Mouse (Mus musculus) liver, embryonic 14.5 days (tissue): ENCODE results near the gene Ppp1r14a. TPM values are rescaled to one million over a fixed set of nuclear protein-coding genes. Genes with fewer than 3 reads are reported as not detected.

Experiments
- ATAC-seq: fragments of 200-750 bp; cut with Nextera tagmentation; 2 replicates; pipeline ENCODE4 v1.8.0; 2017; ENCODE audit warnings: moderate number of reproducible peaks, mild to moderate bottlenecking, moderate library complexity; ENCODE audit not compliant: insufficient read depth
- DNase-seq, 3 experiments: peaks; one replicate each; pipeline ENCODE4 v3.0.0-alpha.2; 2012 to 2013; ENCODE audit warnings: low read depth in 3 of 3, low spot score in 3 of 3
- H3K27ac ChIP-seq: fragments of 300-500 bp; sonication (generic); 2 replicates; pipeline ENCODE4 v1.5.1; 2014; ENCODE audit warnings: moderate library complexity, mild to moderate bottlenecking, control low read depth, inconsistent platforms
- H3K27me3 ChIP-seq: fragments of 300-500 bp; sonication (generic); 2 replicates; pipeline ENCODE4 v1.6.1; 2014; ENCODE audit warnings: mild to moderate bottlenecking, low read length, moderate library complexity; ENCODE audit not compliant: control insufficient read depth, insufficient read depth
- H3K36me3 ChIP-seq: fragments of 300-500 bp; sonication (generic); replicated peaks from 2 replicates; pipeline ENCODE4 v1.6.1; 2014; ENCODE audit warnings: low read depth; ENCODE audit not compliant: control insufficient read depth, insufficient read depth
- H3K4me1 ChIP-seq, 2 experiments: fragments of 200-500 bp in 1 of 2; fragments of 300-500 bp in 1 of 2; sonication (generic) in 1 of 2; replicated peaks; 2 replicates each; pipeline ENCODE4 v1.6.1; 2012 to 2014; ENCODE audit warnings: antibody characterized with exemption in 1 of 2, inconsistent platforms in 1 of 2, low read length in 1 of 2; ENCODE audit not compliant: control insufficient read depth in 2 of 2, insufficient read depth in 2 of 2
- H3K4me2 ChIP-seq: fragments of 300-500 bp; sonication (generic); 2 replicates; pipeline ENCODE4 v1.6.1; 2014; ENCODE audit warnings: low read depth, mild to moderate bottlenecking, control low read depth, moderate library complexity
- H3K4me3 ChIP-seq, 2 experiments: fragments of 200-500 bp in 1 of 2; fragments of 300-500 bp in 1 of 2; sonication (generic) in 1 of 2; 2 replicates each; pipeline ENCODE4 v1.5.1; 2012 to 2014; ENCODE audit warnings: low read depth in 2 of 2, low read length in 2 of 2, mild to moderate bottlenecking in 2 of 2, control low read depth in 1 of 2, inconsistent platforms in 1 of 2, moderate library complexity in 1 of 2; ENCODE audit not compliant: insufficient read depth in 1 of 2
- H3K9ac ChIP-seq: fragments of 300-500 bp; sonication (generic); replicated peaks from 2 replicates; pipeline ENCODE4 v1.6.1; 2014; ENCODE audit warnings: mild to moderate bottlenecking, control low read depth, moderate library complexity
- H3K9me3 ChIP-seq: fragments of 300-500 bp; sonication (generic); 2 replicates; pipeline ENCODE4 v1.6.1; 2016; ENCODE audit warnings: low read length, mixed read lengths; ENCODE audit not compliant: control insufficient read depth
- CTCF ChIP-seq: IDR thresholded peaks from 2 replicates; pipeline ENCODE4 v1.5.1; 2016; ENCODE audit warnings: antibody characterized with exemption, low read depth, control low read depth
- EP300 ChIP-seq: IDR thresholded peaks from 2 replicates; pipeline ENCODE4 v1.6.1; 2016; ENCODE audit warnings: antibody characterized with exemption, low read depth
- WGBS: fragments of 180-500 bp; shearing (Covaris S2); extraction: QIAGEN DNeasy Blood & Tissue Kit; methylation state at CpG from one replicate; pipeline ENCODE4 v1.1.7; 2014; ENCODE audit not compliant: insufficient replicate concordance; 5-methylcytosine and 5-hydroxymethylcytosine counted together
- polyA plus RNA-seq, 2 experiments: library from polyadenylated mRNA; depleted of rRNA in 1 of 2; stranded (reverse) in 1 of 2; unstranded in 1 of 2; fragments of >200 nt; fragmentation: Nextera tagmentation in 1 of 2; extraction: Ambion mirVana in 1 of 2; gene quantifications; 2 replicates each; pipeline versions ENCODE4 v1.2.1 to v1.2.3; 2012 to 2014

The Ppp1r14a gene
- polyA plus RNA-seq, 2 experiments, result 2.3 to 2.5 TPM

- Histone ChIP-seq H3K27ac (no peak overlapping the region), H3K9ac (no peak overlapping the region), H3K4me2 (no peak overlapping the region), H3K9me3 (no peaks in the 10 kb centered on the region), H3K27me3 (no peaks in the 10 kb centered on the region), H3K4me1 (peaks cover 0 to 14% of the 10 kb centered on the region in 2 experiments; a peak in 2 of 4 replicates), H3K36me3 (no peaks in the 10 kb centered on the region), H3K4me3 (no peak overlapping the region)
- 58% methylated on average over 1 of the region's 1 CpGs for WGBS
- ATAC-seq, result no peak
- no peak for DNase-seq
- TF ChIP-seq EP300 (no peak), CTCF (no peak)
Observed at GRCm38 (mm10) chr7:29257368-29257767, 31.7 kb upstream of the Ppp1r14a start.

DNA sequence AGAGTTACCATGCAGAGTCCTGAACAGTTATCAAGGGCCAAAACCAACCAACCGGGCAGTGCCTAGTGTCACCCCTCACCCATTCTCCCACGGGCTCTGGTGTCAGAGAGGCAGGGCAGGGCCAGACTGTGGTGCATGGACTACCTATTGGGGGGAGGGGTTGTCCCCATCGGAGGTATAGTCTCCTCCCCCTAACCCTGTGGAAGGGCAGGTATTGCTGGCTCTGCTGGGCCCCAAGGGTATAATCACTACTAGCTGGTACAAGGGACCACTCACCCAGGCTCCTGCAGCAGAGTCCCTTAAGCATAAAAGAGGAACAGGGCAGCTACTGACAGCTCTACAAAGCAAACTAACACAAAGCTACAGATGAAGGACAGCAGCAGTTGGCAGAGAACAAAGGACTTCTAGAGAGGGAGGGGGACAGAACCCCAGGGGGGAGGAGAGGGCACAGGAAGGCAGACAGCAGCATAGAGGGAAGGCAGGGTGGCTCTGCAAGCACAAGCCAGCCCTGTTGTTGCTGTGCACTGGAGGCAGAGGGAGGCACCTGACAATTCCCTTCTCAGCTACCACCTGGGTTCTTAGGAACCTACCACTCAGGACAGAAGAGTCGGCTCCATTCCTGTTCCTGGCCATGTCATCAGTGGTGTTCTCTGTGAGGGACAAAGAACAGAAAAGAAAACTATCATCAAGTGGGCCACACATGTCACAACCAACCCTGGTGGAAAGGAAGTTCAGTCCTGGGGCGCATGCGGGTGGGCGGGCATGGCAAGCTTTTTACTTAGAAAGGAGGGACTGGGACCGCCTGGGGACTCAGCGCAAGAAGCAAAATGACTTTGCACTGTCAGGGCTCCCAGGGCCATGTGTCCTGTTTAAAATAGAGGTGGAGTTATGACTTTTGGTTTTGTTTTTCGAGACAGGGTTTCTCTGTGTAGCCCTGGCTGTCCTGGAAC, 29.1 kb upstream of the Ppp1r14a start:
- no peak for TF ChIP-seq CTCF
- TF ChIP-seq EP300, result no peak
- Histone ChIP-seq H3K27me3 (no peaks in the 10 kb centered on the region), H3K9ac (no peak overlapping the region), H3K4me2 (no peak overlapping the region), H3K9me3 (no peaks in the 10 kb centered on the region), H3K4me1 (no peaks in the 10 kb centered on the region), H3K36me3 (no peaks in the 10 kb centered on the region), H3K4me3 (no peak overlapping the region), H3K27ac (no peak overlapping the region)
- WGBS, result 75% methylated on average over 10 of the region's 10 CpGs
- DNase-seq (no peak), ATAC-seq (no peak)

DNA sequence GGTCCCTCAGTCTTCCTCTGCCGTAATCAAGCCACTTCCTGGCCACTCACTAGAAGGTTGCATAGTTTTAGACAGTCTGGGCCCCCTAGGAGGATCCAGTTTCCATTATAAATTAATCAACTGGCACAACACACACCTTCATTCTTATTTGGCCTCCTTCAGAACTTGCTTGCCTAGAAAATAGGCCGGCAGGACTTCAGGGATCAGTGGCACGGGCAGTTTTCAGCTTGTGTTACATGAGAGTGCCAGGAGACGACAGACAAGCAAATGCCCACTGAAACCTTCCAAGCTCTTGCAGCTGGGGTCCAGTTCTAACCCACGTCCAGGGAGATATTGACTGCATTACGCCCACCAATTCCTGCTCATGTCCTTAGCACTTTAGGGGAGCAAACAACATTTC, 27.0 kb upstream of the Ppp1r14a start:
- no peak for ATAC-seq
- Histone ChIP-seq H3K4me2 (no peak overlapping the region), H3K4me1 (no peaks in the 10 kb centered on the region), H3K27me3 (no peaks in the 10 kb centered on the region), H3K9me3 (no peaks in the 10 kb centered on the region), H3K9ac (no peak overlapping the region), H3K4me3 (no peak overlapping the region), H3K27ac (no peak overlapping the region), H3K36me3 (no peaks in the 10 kb centered on the region)
- WGBS, result 67% methylated on average over 6 of the region's 6 CpGs
- DNase-seq, result no peak
- TF ChIP-seq CTCF (no peak), EP300 (no peak)

GRCm38 (mm10) chr7:29263831-29264230, 25.3 kb upstream of the Ppp1r14a start:
- no peak overlapping the region for H3K4me2 ChIP-seq
- TF ChIP-seq EP300 (no peak), CTCF (no peak)
- H3K9ac ChIP-seq, result no peak overlapping the region
- 75% methylated on average over 3 of the region's 3 CpGs for WGBS
- ATAC-seq (no peak), DNase-seq (no peak)
- H3K27me3 ChIP-seq, result no peaks in the 10 kb centered on the region
- H3K4me1 ChIP-seq, result no peaks in the 10 kb centered on the region
- H3K36me3 ChIP-seq, result no peaks in the 10 kb centered on the region
- no peak overlapping the region for H3K4me3 ChIP-seq
- no peak overlapping the region for H3K27ac ChIP-seq
- no peaks in the 10 kb centered on the region for H3K9me3 ChIP-seq

- no peaks in the 10 kb centered on the region for H3K4me1 ChIP-seq
- H3K27ac ChIP-seq, result no peak overlapping the region
- no peak for ATAC-seq
- H3K4me3 ChIP-seq, result no peak overlapping the region
- H3K9me3 ChIP-seq, result no peaks in the 10 kb centered on the region
- DNase-seq, result no peak
- no peaks in the 10 kb centered on the region for H3K27me3 ChIP-seq
- H3K36me3 ChIP-seq, result no peaks in the 10 kb centered on the region
- H3K9ac ChIP-seq, result no peak overlapping the region
- TF ChIP-seq EP300 (no peak), CTCF (no peak)
- WGBS, result 76% methylated on average over 7 of the region's 7 CpGs
- no peak overlapping the region for H3K4me2 ChIP-seq
Observed at GRCm38 (mm10) chr7:29265636-29266035, 23.5 kb upstream of the Ppp1r14a start.
